Mouse (Mus musculus) E14TG2a.4 (cell line): ENCODE measurements at regions not wholly inside any gene's neighbourhood (a gene's known extent, or its start where the extent isn't known, plus 50 kb on each side); places are given as distances from the start of the nearest gene placed in this dataset.

Source experiments
- H3K27me3 ChIP-seq: 2 replicates; pipeline ENCODE4 v1.6.1; 2014; ENCODE audit warnings: low read length, control low read depth; ENCODE audit not compliant: insufficient read depth
- H3K36me3 ChIP-seq: 2 replicates; pipeline ENCODE4 v1.6.1; 2014; ENCODE audit warnings: low read length, control low read depth; ENCODE audit not compliant: insufficient read depth
- H3K4me1 ChIP-seq: replicated peaks from 2 replicates; pipeline ENCODE4 v1.6.1; 2014; ENCODE audit warnings: low read depth, low read length, control low read depth
- H3K4me3 ChIP-seq: replicated peaks from 2 replicates; pipeline ENCODE4 v1.5.1; 2014; ENCODE audit warnings: mild to moderate bottlenecking, low read length
- H3K9me3 ChIP-seq: 2 replicates; pipeline ENCODE4 v1.6.1; 2014; ENCODE audit warnings: low read length, control low read depth
- CTCF ChIP-seq: conservative IDR thresholded peaks from 2 replicates; pipeline ENCODE4 v1.5.1; 2014; ENCODE audit warnings: low read length
- NANOG ChIP-seq: IDR thresholded peaks from 2 replicates; pipeline ENCODE4 v1.6.1; 2014; ENCODE audit warnings: borderline replicate concordance, low read length, mixed read lengths
- POU5F1 ChIP-seq: IDR thresholded peaks from 2 replicates; pipeline ENCODE4 v1.6.1; 2014; ENCODE audit warnings: low read length, borderline replicate concordance

GRCm38 (mm10) chr12:110221184-110221583, 57.7 kb upstream of the Dio3 start:
- Histone ChIP-seq H3K9me3 (peaks cover 5% of the 10 kb centered on the region; the same call in 1 of the 2 replicates), H3K4me3 (no peak overlapping the region)

GRCm38 (mm10) chr12:110221679-110222078, 57.2 kb upstream of the Dio3 start:
- no peaks in the 10 kb centered on the region for H3K36me3 ChIP-seq
- no peak for TF ChIP-seq POU5F1
- no peak for TF ChIP-seq NANOG
- no peak for TF ChIP-seq CTCF
- H3K9me3 ChIP-seq = peaks cover 5% of the 10 kb centered on the region; the same call in 1 of the 2 replicates
- no peak overlapping the region for H3K4me3 ChIP-seq
- H3K4me1 ChIP-seq = no peaks in the 10 kb centered on the region
- H3K27me3 ChIP-seq = peaks cover 27% of the 10 kb centered on the region

More at GRCm38 (mm10) chr12:110221184-110221583, 57.7 kb upstream of the Dio3 start:
- TF ChIP-seq POU5F1 (no peak), CTCF (no peak), NANOG (no peak)
- H3K27me3 ChIP-seq = peaks cover 25% of the 10 kb centered on the region
- H3K36me3 ChIP-seq = no peaks in the 10 kb centered on the region
- no peaks in the 10 kb centered on the region for H3K4me1 ChIP-seq

GRCm38 (mm10) chr12:110224250-110224649, 54.6 kb upstream of the Dio3 start:
- TF ChIP-seq POU5F1 = no peak
- peaks cover 6% of the 10 kb centered on the region for H3K9me3 ChIP-seq
- no peaks in the 10 kb centered on the region for H3K4me1 ChIP-seq
- no peak overlapping the region for H3K4me3 ChIP-seq
- H3K36me3 ChIP-seq = no peaks in the 10 kb centered on the region
- H3K27me3 ChIP-seq = peaks cover 48% of the 10 kb centered on the region

GRCm38 (mm10) chr12:110228011-110228411, 50.9 kb upstream of the Dio3 start:
- Histone ChIP-seq H3K4me3 (no peak overlapping the region), H3K4me1 (0 out of 2 replicates have a peak, but pooled peaks cover 3% of the 10 kb centered on the region), H3K9me3 (peaks cover 13% of the 10 kb centered on the region), H3K27me3 (peaks cover 66% of the 10 kb centered on the region), H3K36me3 (no peaks in the 10 kb centered on the region)
- TF ChIP-seq NANOG = no peak
- no peak for TF ChIP-seq POU5F1
- no peak for TF ChIP-seq CTCF
